In genomic region chr2:170041101-170041500, GRCm38 (mm10) we compare ENCODE assay signal across 10 mouse cellular contexts.
DNase-seq lines count a peak whose midpoint lies in the region; ATAC-seq and TF ChIP-seq lines count a peak whose summit lies in the region.
"Had no signal": no experiment of that assay in that cellular context is flagged by ENCODE, and none has a peak within 500 bp of the region (broad histone marks: within the 10 kb centered on the region; RNA-seq: fewer than 3 reads in every experiment).

No protein-coding gene starts in this region.

- DNase-seq in lung, postnatal 36 days: no peak
- DNase-seq in heart, postnatal 25 days (ENCODE audit: low spot score): peak; percentile 40
- DNase-seq in limb, embryonic 10.5 days (ENCODE audit: low spot score): no peak
- peak; percentile 68 to 80 for DNase-seq in urinary bladder, postnatal 4 days (ENCODE audit: low spot score in 2 of 2)
- DNase-seq in layer of hippocampus, adult 2 months (ENCODE audit: low spot score in 2 of 2): no peak
- DNase-seq in layer of hippocampus, adult 11-12 months (ENCODE audit: low spot score): no peak
- no peak for DNase-seq in spleen, adult 12 weeks (ENCODE audit: low spot score)

- H3K36me3 ChIP-seq in lung, embryonic 16.5 days (ENCODE audit: control insufficient read depth, insufficient read depth, low read length): no peaks in the 10 kb centered on the region
- no peaks in the 10 kb centered on the region for H3K36me3 ChIP-seq in limb, embryonic 10.5 days

- peaks cover 6% of the 10 kb centered on the region; the same call in 1 of the 2 replicates for H3K4me1 ChIP-seq in lung, embryonic 16.5 days (replicated peaks; ENCODE audit: control insufficient read depth, insufficient read depth, low read length)
- H3K4me1 ChIP-seq in limb, embryonic 10.5 days: peaks cover 33% of the 10 kb centered on the region

- peak overlapping the region; percentile 7; the same call in 1 of the 2 replicates for H3K27ac ChIP-seq in lung, embryonic 16.5 days (ENCODE audit: low read length)
- peak overlapping the region; percentile 5; the same call in 1 of the 2 replicates for H3K27ac ChIP-seq in limb, embryonic 10.5 days
- no peak overlapping the region for H3K27ac ChIP-seq in layer of hippocampus, adult 2 months

- 0 out of 2 replicates have a peak, but pooled peaks cover 3% of the 10 kb centered on the region for H3K9me3 ChIP-seq in lung, embryonic 16.5 days (ENCODE audit: control insufficient read depth, low read length)
- no peaks in the 10 kb centered on the region for H3K9me3 ChIP-seq in limb, embryonic 10.5 days (replicated peaks)

- no peak for TF ChIP-seq CTCF in layer of hippocampus, adult 2 months (conservative IDR thresholded peaks at IDR 0.05)

- H3K27me3 ChIP-seq in lung, embryonic 16.5 days (ENCODE audit: control insufficient read depth, insufficient read depth, low read depth, low read length): no peaks in the 10 kb centered on the region
- peaks cover 3% of the 10 kb centered on the region; the same call in 1 of the 2 replicates for H3K27me3 ChIP-seq in limb, embryonic 10.5 days (ENCODE audit: low read depth, poor library complexity, severe bottlenecking)
- H3K27me3 ChIP-seq: CH12.LX had no signal

- ATAC-seq in lung, embryonic 16.5 days (ENCODE audit: low read depth): peak; percentile 65
- ATAC-seq: inflammation-experienced regulatory T-cells, adult 6 months had no signal

- H3K4me2 ChIP-seq in lung, embryonic 16.5 days (ENCODE audit: low read depth, low read length): no peak overlapping the region

- no peak overlapping the region for H3K9ac ChIP-seq in lung, embryonic 16.5 days (ENCODE audit: low read length)

- no peak overlapping the region for H3K4me3 ChIP-seq in lung, embryonic 16.5 days (ENCODE audit: low read length)
- H3K4me3 ChIP-seq in limb, embryonic 10.5 days: no peak overlapping the region
- no peak overlapping the region for H3K4me3 ChIP-seq in layer of hippocampus, adult 2 months

- intact Hi-C loops in heart, postnatal 25 days (cut with DNase I): no loop called here

- 24% methylated on average over 9 of the region's 9 CpGs for WGBS in lung, embryonic 16.5 days
- WGBS in limb, embryonic 10.5 days: 59% methylated on average over 9 of the region's 9 CpGs

Comparison
In these comparisons a context has a peak if more than half of its experiments do, and no peak if none do; other contexts are left out.
1. DNase-seq: peak in heart, postnatal 25 days (single experiment) and urinary bladder, postnatal 4 days (2 of 2); none in lung, postnatal 36 days (single experiment), limb, embryonic 10.5 days (single experiment), layer of hippocampus, adult 2 months (0 of 2), layer of hippocampus, adult 11-12 months (single experiment) and spleen, adult 12 weeks (single experiment).